Mouse (Mus musculus): ENCODE data around the gene Rsph14.

The Rsph14 gene

DNA sequence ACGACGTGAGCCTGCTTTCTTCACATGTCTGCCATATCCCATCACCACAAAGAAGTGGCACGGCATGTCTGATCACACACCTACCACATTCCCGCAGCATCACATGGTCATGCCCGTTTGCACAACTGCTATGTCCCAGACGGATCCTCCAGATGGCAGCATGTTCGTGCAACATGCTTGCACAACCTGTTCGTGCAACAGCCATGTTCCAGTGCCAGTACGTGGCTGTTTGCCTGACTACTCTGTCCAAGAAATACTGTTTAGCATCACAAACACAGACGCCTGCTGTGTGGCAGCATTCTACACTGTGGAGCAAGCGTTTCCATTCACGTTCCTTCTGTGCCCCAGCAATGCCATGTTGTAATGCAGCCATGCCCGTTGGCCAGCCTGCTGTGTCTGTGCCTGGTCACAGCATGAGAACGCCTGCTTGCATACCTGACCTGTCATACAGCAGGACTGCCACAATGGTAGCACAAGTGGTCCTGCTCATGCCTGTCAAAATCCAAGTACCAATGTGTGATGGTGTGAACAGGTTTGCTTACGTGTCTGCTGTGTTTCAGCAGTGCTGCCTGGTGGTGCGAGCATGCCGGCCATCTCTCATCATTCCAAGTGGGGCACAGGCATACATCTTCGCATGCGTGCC lies 98.7 kb downstream of the Rsph14 start:
- no peak for DNase-seq (ENCODE audit: low spot score in 2 of 2)

DNA sequence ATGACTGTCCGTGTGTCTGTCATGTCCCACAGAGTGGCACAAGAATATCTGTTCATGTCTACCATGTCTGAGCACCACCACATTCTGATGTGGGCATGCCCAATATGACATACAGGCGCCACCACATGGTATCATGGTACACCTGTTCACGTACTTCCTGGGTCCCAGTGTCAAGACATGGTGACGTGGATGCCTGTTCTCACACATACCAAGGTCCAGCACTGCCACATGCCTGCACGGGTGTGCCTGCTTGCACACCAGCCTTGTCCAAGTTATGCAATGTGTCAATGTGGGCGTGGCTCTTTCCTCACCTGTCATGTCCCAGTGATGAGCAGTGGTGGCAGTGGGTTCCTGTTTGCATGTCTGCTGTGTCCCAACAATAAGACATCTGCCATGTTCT lies 99.9 kb downstream of the Rsph14 start:
- no peak for DNase-seq (ENCODE audit: low spot score in 2 of 2)

DNA sequence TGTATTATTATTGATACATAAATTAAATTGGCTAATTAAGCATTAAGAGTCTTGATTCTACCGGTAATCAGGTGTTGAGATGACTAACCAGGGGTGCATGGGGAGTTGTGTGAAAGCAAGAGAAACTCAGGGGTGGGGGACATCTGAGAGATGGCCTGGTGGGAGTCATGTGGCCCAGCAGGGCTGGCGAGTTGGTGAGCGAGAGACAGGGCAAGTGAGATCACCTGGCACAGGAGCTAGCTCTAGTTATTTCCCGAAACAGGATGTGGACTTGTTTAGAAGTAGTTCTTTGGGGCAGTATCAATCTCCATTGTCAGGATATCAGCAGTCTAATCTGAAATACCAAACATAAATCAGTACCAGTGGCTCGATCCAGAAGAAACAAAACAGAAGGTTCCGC lies 100.8 kb downstream of the Rsph14 start:
- no peak for DNase-seq (ENCODE audit: low spot score in 2 of 2)

DNA sequence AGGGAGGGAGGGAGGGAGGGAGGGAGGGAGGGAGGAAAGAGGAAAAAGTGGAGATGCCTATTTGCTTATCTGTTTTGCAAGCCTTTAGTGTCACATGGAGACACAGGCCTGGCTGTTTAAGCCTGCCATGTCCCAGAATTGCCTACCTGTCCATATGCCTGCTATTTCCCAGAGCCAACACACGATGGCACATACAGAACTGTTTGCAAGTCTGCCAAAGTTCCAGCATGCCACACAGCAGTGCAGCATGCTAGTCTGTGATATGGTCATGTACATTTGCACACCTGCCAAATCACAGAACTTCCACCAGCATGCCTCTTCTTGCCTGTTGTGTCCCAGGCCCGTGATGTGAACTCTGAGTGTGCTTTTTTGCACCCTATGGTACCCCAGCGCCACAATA lies 101.8 kb downstream of the Rsph14 start:
- DNase-seq (ENCODE audit: low spot score in 2 of 2) = no peak

DNA sequence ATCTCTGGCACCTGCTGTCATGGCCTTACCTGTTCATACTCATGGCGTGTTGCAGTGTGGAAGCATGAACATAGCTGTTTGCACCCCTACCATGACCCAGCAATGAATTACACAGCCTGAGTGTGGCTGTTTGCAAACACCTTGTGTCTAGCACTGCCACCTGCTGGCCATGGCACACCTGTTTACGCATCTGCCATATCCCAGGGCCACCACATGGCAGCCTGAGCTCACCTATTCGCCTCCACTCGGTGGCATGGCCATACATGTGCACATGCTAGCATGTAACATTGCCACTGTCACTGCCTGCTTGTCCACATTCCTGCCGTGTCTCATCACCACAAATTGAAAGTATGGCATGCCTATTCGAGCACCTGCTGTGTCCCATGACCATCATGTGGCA lies 102.8 kb downstream of the Rsph14 start:
- peak in 1 of 2 experiments; percentile 19 for DNase-seq (ENCODE audit: low spot score in 2 of 2)

DNA sequence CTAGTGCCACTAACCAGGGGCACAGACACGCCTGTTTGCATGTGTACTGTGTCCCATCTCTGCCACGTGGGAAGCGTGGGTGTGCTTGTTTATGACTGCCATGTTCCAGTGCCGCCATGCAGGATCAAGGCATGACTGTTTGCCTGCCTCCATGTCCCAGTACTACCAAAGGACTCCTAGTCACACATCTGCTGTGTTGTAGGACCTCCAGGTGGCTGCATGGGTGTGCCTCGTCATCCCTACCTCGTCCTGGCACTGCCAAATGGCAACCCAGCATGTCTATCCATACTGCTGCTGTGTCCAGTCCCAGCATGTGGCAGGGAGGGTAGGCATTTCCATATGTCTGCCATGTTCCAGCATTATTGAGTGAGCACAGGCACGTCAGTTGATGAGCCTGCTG lies 104.1 kb downstream of the Rsph14 start:
- no peak for DNase-seq (ENCODE audit: low spot score in 2 of 2)

DNA sequence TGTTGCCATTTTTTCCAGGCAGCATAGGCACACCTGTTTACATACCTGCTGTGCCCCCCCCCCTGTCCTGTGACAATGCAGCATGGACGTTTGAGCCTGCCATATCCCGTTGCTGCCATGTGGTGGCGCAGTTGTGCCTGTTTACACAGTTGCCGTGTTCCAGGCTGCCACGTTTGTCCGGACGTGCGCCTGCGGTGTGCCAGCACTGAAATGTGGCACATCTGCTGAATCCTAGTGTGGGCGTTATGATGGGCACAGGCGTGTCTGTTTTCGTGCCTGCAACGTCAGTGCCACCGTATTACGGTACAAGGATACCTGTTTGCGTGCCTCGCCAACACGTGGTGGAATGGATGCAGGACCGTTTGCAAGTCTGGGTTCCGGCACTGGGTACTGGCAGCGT lies 107.1 kb downstream of the Rsph14 start:
- DNase-seq (ENCODE audit: low spot score in 2 of 2) = peak in 1 of 2 experiments; percentile 43

DNA sequence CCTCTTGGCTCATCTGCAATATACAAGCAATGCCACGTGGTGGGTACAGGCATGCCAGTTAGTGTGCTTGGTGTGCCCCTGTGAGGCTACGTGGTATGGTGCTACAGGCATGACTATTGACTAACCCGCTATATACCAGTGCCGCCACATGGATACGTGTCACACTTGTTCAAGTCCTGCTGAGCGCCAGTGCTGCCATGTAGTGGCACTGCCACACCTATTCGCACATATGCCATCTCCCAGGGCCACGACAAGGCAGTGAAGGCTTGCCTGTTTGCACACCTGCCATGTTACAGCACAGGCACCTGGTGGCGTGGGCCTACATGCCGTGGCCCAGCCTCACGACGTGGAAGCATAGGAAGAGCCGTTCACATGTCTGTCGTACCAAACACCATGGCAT lies 108.1 kb downstream of the Rsph14 start:
- DNase-seq (ENCODE audit: low spot score in 2 of 2) = no peak

DNA sequence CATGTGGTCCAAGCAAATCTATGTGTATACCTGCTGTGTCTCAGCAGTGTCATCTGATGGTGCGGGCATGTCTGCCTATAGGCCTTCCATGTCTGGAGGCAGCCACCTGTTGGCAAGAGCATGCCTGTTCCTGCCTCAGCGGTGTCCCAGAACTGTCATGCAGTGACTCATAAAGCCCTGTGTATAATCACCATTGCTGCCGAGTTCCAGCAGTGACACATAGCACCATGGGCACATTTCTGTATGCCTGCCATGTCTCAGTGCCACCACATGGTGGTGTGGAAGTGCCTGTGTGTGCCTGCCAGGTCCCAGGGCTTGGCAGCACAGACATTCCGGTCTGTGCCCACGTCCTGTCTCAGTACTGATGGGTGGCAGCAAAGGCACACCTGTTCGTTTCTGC lies 109.6 kb downstream of the Rsph14 start:
- DNase-seq (ENCODE audit: low spot score in 2 of 2) = peak in 1 of 2 experiments; percentile 23

DNA sequence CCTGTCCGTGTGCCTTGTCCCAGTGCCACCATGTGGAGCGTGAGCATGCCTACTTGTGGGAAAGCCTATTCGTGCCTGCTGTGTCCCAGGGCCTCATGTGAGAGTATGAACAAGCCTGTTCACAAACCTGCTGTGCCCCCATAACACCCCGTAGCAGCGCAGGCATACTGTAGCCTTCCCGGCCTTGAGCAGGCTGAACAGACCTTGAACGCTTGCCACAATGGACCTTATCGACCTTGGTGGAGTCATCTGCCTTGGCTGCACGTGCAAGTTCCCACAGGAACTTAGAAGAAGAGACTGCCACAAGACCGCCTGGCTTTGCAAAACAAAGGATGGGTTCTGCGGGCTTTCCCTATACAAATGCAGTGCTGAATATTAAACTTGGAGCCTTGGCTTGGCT lies 110.8 kb downstream of the Rsph14 start:
- no peak for DNase-seq (ENCODE audit: low spot score in 2 of 2)

DNA sequence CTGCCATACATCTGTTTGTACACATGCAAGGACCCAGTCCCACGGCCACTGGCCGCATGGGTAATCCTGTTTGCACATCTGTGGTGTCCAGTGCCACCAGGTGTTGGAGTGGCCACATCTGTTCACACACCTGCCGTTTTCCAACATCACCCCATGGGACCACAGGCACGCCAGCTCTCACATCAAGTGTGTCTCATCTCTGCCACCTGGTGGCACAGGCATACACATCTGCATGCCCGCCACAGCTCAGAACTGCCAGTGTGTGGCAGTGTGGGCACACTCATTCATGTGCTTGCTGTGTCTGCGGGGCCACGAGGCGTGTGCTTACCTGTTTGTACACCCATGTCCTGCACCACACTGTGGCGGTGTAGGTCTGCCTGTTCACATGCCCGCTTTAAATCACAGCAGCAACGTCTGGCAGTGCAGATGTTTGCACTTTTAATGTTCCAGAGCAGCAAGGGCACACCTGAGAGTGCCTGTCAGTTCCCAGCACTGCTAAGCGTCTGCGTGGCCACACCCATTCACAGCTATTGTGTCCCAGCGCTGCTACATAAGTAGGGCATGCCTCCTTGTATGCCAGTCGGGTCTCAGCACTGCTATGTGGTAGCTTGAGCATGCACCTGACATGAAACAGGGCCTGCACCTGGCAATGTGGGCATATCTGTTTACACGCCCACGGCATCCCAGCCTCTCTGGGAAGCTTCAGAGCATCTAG lies 111.4 kb downstream of the Rsph14 start:
- peak; percentile 39 to 46 for DNase-seq (ENCODE audit: low spot score in 2 of 2)

DNA sequence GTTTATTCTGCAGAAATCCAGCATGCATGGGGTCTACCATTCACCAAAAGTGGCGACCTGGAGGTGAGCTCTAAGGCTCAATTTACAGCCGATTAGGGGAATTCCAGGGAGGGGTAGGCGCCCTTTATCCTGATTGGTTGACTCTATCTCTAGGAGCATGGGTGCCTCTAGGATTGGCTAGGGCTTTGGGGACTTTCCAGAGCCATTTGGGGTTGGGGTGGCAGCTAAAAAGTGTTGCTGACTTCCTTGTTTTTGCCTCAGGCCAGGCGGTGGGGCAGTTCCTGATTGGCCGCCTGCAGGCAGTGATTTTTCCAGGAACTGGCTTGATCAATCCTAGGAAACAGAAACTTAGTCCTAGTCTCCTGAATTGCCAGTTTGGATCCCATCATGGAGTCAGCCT lies 113.1 kb downstream of the Rsph14 start:
- DNase-seq (ENCODE audit: low spot score in 2 of 2) = no peak

DNA sequence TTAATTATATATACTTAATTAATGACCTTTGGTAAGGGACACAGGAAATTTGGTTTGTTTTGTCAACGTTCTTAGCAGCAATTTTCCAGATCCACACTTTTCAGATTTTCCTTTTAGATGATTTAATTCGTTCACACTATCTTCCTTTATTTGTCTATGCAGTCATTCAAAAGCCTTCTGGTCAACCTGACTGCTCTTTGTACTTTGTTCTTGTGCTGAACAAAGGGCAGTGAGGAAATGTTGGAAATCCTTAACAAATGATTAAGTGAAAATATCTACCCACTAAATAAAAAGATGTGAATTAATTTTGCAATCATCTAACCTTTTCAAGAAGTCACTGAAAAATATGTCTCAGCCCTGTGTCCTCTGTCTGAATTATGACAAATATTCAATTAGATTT lies 124.0 kb downstream of the Rsph14 start:
- no peak for DNase-seq (ENCODE audit: low spot score in 2 of 2)
